Mouse (Mus musculus): ENCODE measurements at regions not wholly inside any gene's neighbourhood (a gene's known extent, or its start where the extent isn't known, plus 50 kb on each side); places are given as distances from the start of the nearest gene placed in this dataset.

DNA sequence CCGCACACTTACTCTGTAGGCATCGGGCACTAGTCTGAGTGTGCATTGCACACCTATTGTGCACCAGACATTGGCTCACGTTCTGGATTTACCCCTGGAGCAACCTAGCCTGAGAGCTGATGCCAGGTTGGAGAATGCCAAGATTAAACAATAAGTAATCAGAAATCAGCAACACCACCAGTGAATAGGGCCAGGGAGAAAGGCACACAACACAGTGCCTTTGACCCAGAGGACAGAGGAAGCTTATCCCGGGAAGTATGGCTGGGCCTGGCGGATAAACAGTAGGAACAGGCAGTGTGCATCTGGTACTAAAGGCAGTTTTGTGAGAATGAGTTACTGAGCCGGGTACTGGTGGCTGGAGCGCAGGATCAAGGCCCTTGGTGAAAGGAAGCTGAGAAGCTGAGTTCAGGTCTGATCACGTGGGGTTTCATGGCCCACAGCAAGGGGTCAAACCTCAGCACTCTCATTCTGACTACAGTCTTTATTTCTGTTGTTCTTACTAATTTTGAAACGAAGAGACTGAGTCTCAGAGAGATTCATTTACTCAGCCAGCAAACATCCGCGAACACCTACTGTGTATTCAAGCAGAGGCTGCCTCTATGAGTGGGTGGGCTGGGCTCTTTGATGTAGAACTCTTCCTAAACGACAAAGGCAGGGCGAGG is 284.8 kb upstream of the Msx2 start:
- Histone ChIP-seq H3K4me3 (no peak overlapping the region), H3K27me3 (ENCODE audit: low read depth, poor library complexity, severe bottlenecking) (peaks cover 41% of the 10 kb centered on the region), H3K9me3 (replicated peaks) (no peaks in the 10 kb centered on the region), H3K27ac (no peak overlapping the region), H3K36me3 (no peaks in the 10 kb centered on the region), H3K4me1 (peaks cover 43% of the 10 kb centered on the region)
- WGBS: 70% methylated on average over 13 of the region's 13 CpGs
- DNase-seq (ENCODE audit: low spot score): no peak

DNA sequence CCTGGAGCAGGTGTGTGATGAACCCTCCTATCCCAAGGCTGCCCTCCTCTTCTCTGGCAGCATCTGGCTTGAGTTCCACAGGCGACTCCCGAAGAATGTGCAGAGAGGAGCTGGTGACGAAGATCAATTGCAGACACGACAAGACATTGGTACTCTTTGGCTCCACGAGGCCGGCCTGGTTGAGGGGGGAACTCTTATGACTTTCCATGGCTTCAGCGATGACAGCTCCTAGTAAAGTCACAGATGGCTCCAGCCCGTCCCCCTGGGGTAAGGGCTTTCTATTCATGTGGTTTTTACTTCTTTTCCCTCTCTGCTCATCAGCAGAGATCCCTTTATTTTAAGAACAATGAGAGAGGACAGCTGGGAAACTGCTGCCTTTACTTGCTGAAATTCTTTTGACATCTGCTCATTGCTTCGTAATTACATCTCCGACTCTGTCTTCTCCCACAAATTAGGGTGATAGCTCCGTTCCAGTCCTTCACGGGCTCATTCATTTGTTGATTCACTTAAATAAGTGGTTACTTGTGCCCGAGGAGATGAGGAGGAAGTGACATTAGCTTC is 284.2 kb upstream of the Msx2 start:
- Histone ChIP-seq H3K4me3 (no peak overlapping the region), H3K4me1 (peaks cover 43% of the 10 kb centered on the region), H3K36me3 (no peaks in the 10 kb centered on the region), H3K27me3 (ENCODE audit: low read depth, poor library complexity, severe bottlenecking) (peaks cover 46% of the 10 kb centered on the region), H3K27ac (no peak overlapping the region), H3K9me3 (replicated peaks) (no peaks in the 10 kb centered on the region)
- peak; percentile 53 for DNase-seq (ENCODE audit: low spot score)
- 36% methylated on average over 13 of the region's 13 CpGs for whole genome bisulfite sequencing

DNA sequence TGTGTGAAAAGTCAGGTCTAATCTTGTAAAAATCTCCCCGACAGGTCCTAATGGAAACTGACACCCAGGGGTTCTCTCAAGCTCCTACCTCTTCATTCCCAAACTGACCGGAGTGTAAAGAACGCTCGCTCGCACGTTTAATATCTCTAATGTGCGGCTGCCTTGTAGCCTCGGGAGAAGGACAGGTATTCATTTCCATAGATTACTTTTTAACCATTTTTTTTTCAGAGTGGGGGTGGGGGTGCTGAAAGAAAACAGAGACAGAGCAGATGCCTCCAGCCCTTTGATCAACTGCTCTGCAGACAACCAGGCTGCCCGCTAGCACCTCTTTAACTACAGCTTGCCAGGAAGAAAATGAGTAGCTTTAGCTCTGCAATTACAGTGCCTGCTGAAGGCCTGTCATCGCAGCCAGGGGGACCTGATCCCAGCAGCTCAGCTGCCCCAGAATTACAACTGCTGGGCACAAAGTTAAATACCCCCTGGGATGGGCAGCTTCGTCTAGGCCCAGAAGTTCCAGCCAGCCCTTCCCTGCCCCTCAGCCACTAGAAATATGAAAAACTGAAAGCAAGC is 282.3 kb upstream of the Msx2 start:
- Histone ChIP-seq H3K4me1 (peaks cover 43% of the 10 kb centered on the region), H3K4me3 (no peak overlapping the region), H3K27me3 (ENCODE audit: low read depth, poor library complexity, severe bottlenecking) (peaks cover 54% of the 10 kb centered on the region), H3K36me3 (no peaks in the 10 kb centered on the region), H3K27ac (0 out of 2 replicates have a peak overlapping the region, but pooled peaks have one; percentile 7), H3K9me3 (replicated peaks) (no peaks in the 10 kb centered on the region)
- peak; percentile 72 for DNase-seq (ENCODE audit: low spot score)
- WGBS: 12% methylated on average over 11 of the region's 11 CpGs

DNA sequence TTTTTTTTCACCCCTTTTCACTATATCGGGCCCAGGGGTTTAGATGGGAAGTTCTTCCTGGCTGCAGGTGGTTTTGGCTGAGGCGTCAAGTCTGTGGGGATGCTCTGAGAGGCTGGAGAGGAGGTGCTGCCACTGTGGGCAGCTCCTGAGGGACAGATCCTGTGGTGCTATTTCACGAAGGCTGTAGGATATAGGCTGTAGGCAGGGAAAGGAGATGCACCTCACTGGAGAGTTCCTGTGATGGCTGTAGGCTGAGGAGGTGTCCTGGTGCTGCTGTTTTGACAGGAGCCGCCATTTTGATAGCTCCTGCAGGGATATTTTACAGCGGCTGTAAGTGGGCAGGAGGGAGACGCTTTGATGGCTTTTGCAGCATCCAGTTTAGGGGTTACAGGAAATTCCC is 280.2 kb upstream of the Msx2 start:
- no peak for DNase-seq (ENCODE audit: low spot score)
- H3K9me3 ChIP-seq (replicated peaks): no peaks in the 10 kb centered on the region
- no peaks in the 10 kb centered on the region for H3K36me3 ChIP-seq
- WGBS: 68% methylated on average over 6 of the region's 6 CpGs
- H3K4me1 ChIP-seq: peaks cover 44% of the 10 kb centered on the region
- H3K27ac ChIP-seq: no peak overlapping the region
- no peak overlapping the region for H3K4me3 ChIP-seq
- H3K27me3 ChIP-seq (ENCODE audit: low read depth, poor library complexity, severe bottlenecking): peaks cover 51% of the 10 kb centered on the region

DNA sequence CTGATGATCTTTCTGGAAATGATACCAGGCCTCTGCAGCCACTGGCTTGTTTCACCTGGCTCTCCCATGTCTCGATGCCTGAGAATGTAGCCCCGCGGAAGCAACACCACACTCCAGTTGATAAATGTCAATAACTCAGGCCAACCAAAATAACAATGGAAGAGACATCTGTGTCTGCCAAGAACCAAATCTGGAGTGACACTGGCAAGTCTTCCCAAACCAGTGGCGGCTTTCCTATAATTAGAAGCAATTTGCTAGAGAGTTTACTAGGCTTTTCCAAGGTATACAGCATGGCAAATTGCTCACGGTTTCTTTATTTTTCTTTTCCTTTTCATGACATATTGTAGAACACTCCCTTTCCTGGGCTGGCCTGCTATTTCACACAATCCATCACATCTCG is 268.1 kb upstream of the Msx2 start:
- Histone ChIP-seq H3K36me3 (no peaks in the 10 kb centered on the region), H3K9me3 (replicated peaks) (no peaks in the 10 kb centered on the region), H3K4me1 (no peaks in the 10 kb centered on the region), H3K27ac (no peak overlapping the region), H3K4me3 (no peak overlapping the region), H3K27me3 (ENCODE audit: low read depth, poor library complexity, severe bottlenecking) (no peaks in the 10 kb centered on the region)
- 87% methylated on average over 6 of the region's 6 CpGs for WGBS
- no peak for DNase-seq (ENCODE audit: low spot score)

DNA sequence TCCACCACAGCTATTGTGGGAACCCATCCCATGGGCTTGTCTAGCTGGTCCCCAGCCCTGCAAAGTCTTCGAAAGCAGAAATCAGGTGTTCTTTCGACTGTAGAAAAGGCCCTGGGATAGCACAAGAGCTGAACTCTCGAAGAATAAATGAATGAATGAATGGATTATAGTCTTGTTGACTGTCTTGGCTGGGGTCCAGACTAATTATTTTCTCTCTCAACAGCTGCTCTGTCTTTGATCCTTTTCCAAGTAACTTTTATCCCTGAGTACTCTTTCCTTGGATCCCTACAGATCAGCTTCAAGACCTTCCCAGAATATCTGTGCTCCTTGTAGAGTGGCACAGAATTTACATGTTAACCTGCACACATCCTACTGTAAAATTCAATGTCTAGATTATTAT is 266.3 kb upstream of the Msx2 start:
- WGBS: 92% methylated on average over 3 of the region's 3 CpGs
- no peak for DNase-seq (ENCODE audit: low spot score)
- Histone ChIP-seq H3K27ac (no peak overlapping the region), H3K4me1 (no peaks in the 10 kb centered on the region), H3K27me3 (ENCODE audit: low read depth, poor library complexity, severe bottlenecking) (no peaks in the 10 kb centered on the region), H3K4me3 (no peak overlapping the region), H3K9me3 (replicated peaks) (no peaks in the 10 kb centered on the region), H3K36me3 (no peaks in the 10 kb centered on the region)

DNA sequence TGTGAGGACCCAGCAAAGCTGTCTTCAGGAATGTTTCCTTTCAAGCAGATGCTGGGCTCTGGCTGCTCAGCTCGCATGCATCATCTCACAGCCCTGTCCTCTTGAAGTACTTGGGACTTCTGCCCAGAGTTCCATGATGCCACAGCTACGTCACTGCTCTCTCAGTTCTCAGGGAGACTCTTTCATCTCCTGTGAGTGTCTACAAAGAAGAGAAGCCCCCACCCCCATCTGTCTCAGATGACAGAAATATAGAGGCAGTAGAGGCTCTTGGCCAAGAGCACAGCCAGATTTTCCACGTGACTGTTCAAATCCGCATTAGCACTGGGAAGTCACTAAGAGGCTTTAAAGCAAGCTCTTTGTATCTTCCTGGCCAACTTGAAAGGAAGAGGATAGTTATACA is 262.1 kb upstream of the Msx2 start:
- Histone ChIP-seq H3K4me1 (no peaks in the 10 kb centered on the region), H3K4me3 (no peak overlapping the region), H3K27me3 (ENCODE audit: low read depth, poor library complexity, severe bottlenecking) (no peaks in the 10 kb centered on the region), H3K27ac (no peak overlapping the region), H3K9me3 (replicated peaks) (no peaks in the 10 kb centered on the region), H3K36me3 (no peaks in the 10 kb centered on the region)
- no peak for DNase-seq (ENCODE audit: low spot score)
- 61% methylated on average over 4 of the region's 4 CpGs for WGBS

DNA sequence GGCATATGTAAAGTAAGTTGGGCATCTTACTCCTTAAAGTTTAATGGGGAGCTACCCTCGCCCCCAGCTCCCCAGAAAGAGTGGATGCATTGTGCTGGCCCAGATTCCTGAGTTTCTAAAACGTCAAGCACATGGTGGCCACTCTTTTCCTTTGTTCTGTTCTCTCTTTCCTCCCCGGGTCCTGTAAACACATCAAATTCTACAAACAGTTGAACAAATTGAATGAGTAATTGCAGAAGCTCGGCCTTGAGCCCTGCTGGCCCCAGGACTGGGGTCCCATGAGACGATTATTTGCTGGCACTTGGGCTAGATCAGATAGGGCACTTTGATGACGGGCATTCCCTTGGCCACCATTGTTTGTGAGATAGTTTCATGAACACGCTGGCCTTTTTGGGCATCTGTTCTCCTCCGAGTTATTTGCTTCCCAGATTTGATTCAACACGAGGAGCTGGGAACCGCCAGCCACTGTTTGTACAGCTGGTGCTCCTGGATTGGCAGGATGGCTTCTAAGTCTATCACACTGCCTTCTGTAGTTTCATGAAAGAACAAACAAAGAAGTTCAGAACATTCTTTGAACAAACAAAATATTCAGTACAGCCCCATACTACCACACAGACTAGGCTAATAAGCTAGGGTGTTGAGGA is 257.5 kb upstream of the Msx2 start:
- Histone ChIP-seq H3K27ac (no peak overlapping the region), H3K4me3 (no peak overlapping the region), H3K9me3 (replicated peaks) (no peaks in the 10 kb centered on the region), H3K4me1 (no peaks in the 10 kb centered on the region), H3K27me3 (ENCODE audit: low read depth, poor library complexity, severe bottlenecking) (no peaks in the 10 kb centered on the region), H3K36me3 (no peaks in the 10 kb centered on the region)
- 82% methylated on average over 10 of the region's 10 CpGs for WGBS
- DNase-seq (ENCODE audit: low spot score): no peak

DNA sequence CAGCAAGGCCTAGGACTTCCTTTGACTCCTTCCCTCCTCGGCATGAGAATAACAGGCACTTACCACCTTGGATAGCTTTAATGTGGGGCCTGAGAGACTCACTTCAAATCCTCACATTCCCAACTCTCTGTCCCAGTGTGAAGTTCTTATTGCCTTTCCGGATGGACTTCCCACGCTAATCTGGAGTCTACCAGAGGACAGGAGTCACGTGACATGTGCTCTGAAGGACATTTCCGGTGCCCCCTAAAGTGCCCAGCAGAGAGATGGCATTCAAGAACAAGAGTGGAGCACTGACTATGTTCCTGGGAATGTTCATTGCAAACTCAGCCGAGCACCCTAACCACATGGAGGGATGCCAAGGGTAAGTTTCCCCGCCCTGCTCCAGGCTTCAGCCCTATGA is 257.0 kb upstream of the Msx2 start:
- 94% methylated on average over 7 of the region's 7 CpGs for WGBS
- no peaks in the 10 kb centered on the region for H3K9me3 ChIP-seq (replicated peaks)
- no peak overlapping the region for H3K4me3 ChIP-seq
- DNase-seq (ENCODE audit: low spot score): no peak
- no peaks in the 10 kb centered on the region for H3K4me1 ChIP-seq
- H3K27ac ChIP-seq: no peak overlapping the region
- no peaks in the 10 kb centered on the region for H3K36me3 ChIP-seq
- no peaks in the 10 kb centered on the region for H3K27me3 ChIP-seq (ENCODE audit: low read depth, poor library complexity, severe bottlenecking)

DNA sequence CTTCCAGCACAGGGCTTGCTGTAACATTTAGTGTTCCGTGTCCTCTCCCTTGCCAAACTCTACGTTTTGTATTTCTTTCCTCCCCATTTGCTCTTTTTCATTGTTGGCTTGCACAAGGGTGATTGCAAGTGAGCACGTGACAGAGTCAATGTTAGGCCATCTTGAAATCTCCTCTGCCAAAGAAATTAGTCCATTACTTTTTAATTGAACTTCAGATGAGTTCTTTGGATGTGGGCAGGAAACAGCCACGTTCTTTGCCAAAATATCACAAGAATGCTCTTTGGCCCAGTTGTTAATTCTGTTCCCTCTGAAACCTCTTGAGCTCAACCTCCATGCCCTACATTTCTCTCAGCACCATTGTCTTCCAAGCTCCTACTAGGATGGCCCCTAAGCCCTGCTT is 253.2 kb upstream of the Msx2 start:
- H3K36me3 ChIP-seq: no peaks in the 10 kb centered on the region
- no peaks in the 10 kb centered on the region for H3K9me3 ChIP-seq (replicated peaks)
- H3K4me1 ChIP-seq: peaks cover 11% of the 10 kb centered on the region
- WGBS: 87% methylated on average over 4 of the region's 4 CpGs
- DNase-seq (ENCODE audit: low spot score): no peak
- no peak overlapping the region for H3K27ac ChIP-seq
- no peaks in the 10 kb centered on the region for H3K27me3 ChIP-seq (ENCODE audit: low read depth, poor library complexity, severe bottlenecking)
- H3K4me3 ChIP-seq: no peak overlapping the region

DNA sequence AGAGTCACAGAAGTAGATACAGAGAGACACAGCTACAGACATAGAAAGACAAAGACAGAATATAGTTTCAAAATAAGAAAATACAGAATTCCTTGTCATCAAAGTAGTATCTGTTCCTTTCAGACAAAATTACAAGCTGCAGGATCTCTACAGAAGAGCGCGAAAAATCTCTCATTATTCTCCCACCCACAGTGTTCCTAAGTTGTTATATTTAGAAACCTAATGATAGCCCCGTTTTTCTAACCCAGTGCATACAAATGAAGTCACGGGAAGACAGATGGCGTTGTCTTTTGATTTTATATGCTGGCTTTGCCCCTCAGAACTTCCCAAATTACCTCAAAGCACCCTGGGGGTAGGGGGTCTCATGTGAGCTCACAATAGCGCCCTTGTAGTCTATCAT is 250.0 kb upstream of the Msx2 start:
- H3K4me1 ChIP-seq: peaks cover 29% of the 10 kb centered on the region

DNA sequence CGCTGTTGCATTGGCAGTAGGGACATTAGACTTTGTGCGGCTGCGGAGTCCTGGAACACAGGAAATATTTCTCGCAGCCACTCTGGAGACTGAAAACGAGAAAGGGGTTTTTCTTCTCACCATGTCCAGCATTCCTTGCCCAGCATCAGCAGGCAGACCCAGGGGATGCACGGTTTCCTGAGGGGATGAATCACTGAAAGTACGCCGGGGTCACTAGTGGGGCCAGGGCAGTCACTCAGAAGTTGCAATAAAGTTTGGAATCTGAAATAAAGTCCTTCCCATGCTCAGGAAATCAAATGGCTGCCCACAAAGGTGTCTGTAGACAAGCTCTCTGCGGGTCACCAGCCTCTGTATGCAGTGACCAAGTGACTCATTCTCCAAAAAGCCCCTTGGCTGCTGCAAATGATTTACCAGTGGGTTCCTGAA is 248.2 kb upstream of the Msx2 start:
- H3K27me3 ChIP-seq (ENCODE audit: low read depth, poor library complexity, severe bottlenecking): no peaks in the 10 kb centered on the region
- H3K4me3 ChIP-seq: no peak overlapping the region
- 69% methylated on average over 9 of the region's 9 CpGs for WGBS
- peaks cover 32% of the 10 kb centered on the region for H3K4me1 ChIP-seq
- peak overlapping the region; percentile 19; the same call in 1 of the 2 replicates for H3K27ac ChIP-seq
- no peaks in the 10 kb centered on the region for H3K36me3 ChIP-seq
- H3K9me3 ChIP-seq (replicated peaks): no peaks in the 10 kb centered on the region
- DNase-seq (ENCODE audit: low spot score): peak; percentile 45

More for the DNA sequence above, 250.0 kb upstream of the Msx2 start:
- Histone ChIP-seq H3K27ac (no peak overlapping the region), H3K36me3 (no peaks in the 10 kb centered on the region), H3K4me3 (no peak overlapping the region), H3K9me3 (replicated peaks) (no peaks in the 10 kb centered on the region), H3K27me3 (ENCODE audit: low read depth, poor library complexity, severe bottlenecking) (no peaks in the 10 kb centered on the region)
- 83% methylated on average over 6 of the region's 6 CpGs for WGBS
- DNase-seq (ENCODE audit: low spot score): no peak

DNA sequence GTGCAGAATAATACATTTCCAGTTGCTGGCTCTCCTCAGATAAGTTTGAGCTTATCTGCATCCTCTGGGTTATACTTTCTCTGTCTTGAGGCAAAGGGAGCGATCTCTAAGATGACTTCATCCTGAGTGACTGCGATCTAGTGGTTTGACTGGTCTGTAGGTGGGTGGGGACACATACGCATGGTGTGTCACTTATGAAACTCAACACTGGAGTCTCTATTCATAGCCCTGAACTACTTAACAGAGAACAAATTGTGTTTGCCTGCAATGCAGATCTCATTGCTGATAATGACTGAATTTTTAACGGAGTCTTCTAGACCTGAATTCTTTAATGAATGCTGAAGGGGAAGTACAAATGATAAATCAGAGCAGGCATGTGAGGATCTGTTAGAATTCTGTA is 244.7 kb upstream of the Msx2 start:
- DNase-seq (ENCODE audit: low spot score): no peak
- no peaks in the 10 kb centered on the region for H3K36me3 ChIP-seq
- H3K4me3 ChIP-seq: no peak overlapping the region
- 93% methylated on average over 4 of the region's 4 CpGs for WGBS
- no peak overlapping the region for H3K27ac ChIP-seq
- H3K4me1 ChIP-seq: peaks cover 32% of the 10 kb centered on the region
- H3K27me3 ChIP-seq (ENCODE audit: low read depth, poor library complexity, severe bottlenecking): no peaks in the 10 kb centered on the region
- H3K9me3 ChIP-seq (replicated peaks): no peaks in the 10 kb centered on the region

Measured in limb, embryonic 10.5 days (tissue).